Comparison of ENCODE assay signal across 8 mouse cellular contexts in the genomic region with DNA sequence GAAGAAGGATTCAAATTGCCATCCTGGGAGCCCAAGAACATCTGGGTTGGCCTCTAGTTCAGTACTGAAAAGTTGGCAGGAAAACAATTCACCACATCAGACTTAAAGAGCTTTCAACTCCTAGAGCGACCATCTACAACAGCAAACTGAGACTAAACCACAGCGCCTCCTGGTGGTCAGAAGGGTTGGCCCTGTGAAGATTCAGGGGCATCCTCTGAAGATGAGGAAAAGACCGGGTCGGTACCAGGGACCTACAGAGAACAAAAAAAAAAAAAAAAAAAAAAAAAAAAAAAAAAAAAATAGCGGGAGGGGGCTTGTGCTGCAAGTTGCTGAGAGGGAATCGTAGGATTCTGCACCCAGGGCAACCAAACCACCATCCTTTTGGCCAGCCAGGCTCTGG. TPM values are rescaled to one million over a fixed set of nuclear protein-coding genes. Genes with fewer than 3 reads are reported as not detected.
A peak's percentile ranks its signal among the peaks of the same experiment; 100 is the strongest.
DNase-seq lines count a peak whose midpoint lies in the region; ATAC-seq lines count a peak whose summit lies in the region.
"Had no signal": no experiment of that assay in that cellular context is flagged by ENCODE, and none has a peak within 500 bp of the region (broad histone marks: within the 10 kb centered on the region; RNA-seq: fewer than 3 reads in every experiment).

No protein-coding gene starts in this region.

- ATAC-seq in midbrain, embryonic 14.5 days (ENCODE audit: low FRiP score, low TSS enrichment): no peak
- ATAC-seq in midbrain, embryonic 15.5 days (replicated peaks): no peak

- peak; percentile 64 for DNase-seq in midbrain, embryonic 14.5 days
- peak; percentile 91 for DNase-seq in R1 (ENCODE audit: low read depth, low spot score)
- peak; percentile 71 for DNase-seq in embryo, embryonic 11 days
- peak; percentile 94 for DNase-seq in induced T-regulatory cell, adult 2 months (ENCODE audit: low read depth)
- peak; percentile 79 for DNase-seq in lung, postnatal 36 days
- peak; percentile 45 to 62 for DNase-seq in thymus, adult 18-20 months

- H3K27ac ChIP-seq in midbrain, embryonic 14.5 days (replicated peaks; ENCODE audit: low read depth, low read length): no peak overlapping the region
- no peak overlapping the region for H3K27ac ChIP-seq in midbrain, embryonic 15.5 days

- peaks cover 4% of the 10 kb centered on the region; the same call in 1 of the 2 replicates for H3K27me3 ChIP-seq in midbrain, embryonic 14.5 days (ENCODE audit: control insufficient read depth, insufficient read depth, low read length)
- peaks cover 14% of the 10 kb centered on the region for H3K27me3 ChIP-seq in midbrain, embryonic 15.5 days (replicated peaks)

- peaks cover 4% of the 10 kb centered on the region; the same call in 1 of the 2 replicates for H3K4me1 ChIP-seq in midbrain, embryonic 14.5 days (ENCODE audit: control insufficient read depth, insufficient read depth, low read length)
- H3K4me1 ChIP-seq in midbrain, embryonic 15.5 days: peaks cover 4% of the 10 kb centered on the region

- H3K9ac ChIP-seq in midbrain, embryonic 14.5 days (replicated peaks; ENCODE audit: low read length): no peak overlapping the region
- H3K9ac ChIP-seq in midbrain, embryonic 15.5 days: no peak overlapping the region

- no peak overlapping the region for H3K4me2 ChIP-seq in midbrain, embryonic 14.5 days (ENCODE audit: low read length)
- no peak overlapping the region for H3K4me2 ChIP-seq in midbrain, embryonic 15.5 days

- H3K4me3 ChIP-seq in midbrain, embryonic 14.5 days (replicated peaks; ENCODE audit: low read depth, low read length): no peak overlapping the region
- H3K4me3 ChIP-seq in midbrain, embryonic 15.5 days: no peak overlapping the region

- 44% methylated on average over 6 of the region's 6 CpGs for whole genome bisulfite sequencing in midbrain, embryonic 14.5 days
- WGBS in midbrain, embryonic 15.5 days: 47% methylated on average over 6 of the region's 6 CpGs

- no peaks in the 10 kb centered on the region for H3K9me3 ChIP-seq in midbrain, embryonic 14.5 days (ENCODE audit: control insufficient read depth, low read length)
- no peaks in the 10 kb centered on the region for H3K9me3 ChIP-seq in midbrain, embryonic 15.5 days

- no peaks in the 10 kb centered on the region for H3K36me3 ChIP-seq in midbrain, embryonic 14.5 days (ENCODE audit: control insufficient read depth, insufficient read depth, low read length)
- H3K36me3 ChIP-seq in midbrain, embryonic 15.5 days (replicated peaks): no peaks in the 10 kb centered on the region

RNA-seq across cellular contexts. Expression of a gene that starts 0.7 kb away (rescaled TPM):
- polyA plus RNA-seq in midbrain, embryonic 14.5 days (2014; fragmentation: Nextera tagmentation; extraction: Ambion mirVana): not detected in 2 replicates
- not detected in 2 replicates for polyA plus RNA-seq in midbrain, embryonic 15.5 days (2015; fragmentation: Nextera tagmentation; extraction: Ambion mirVana)
- polyA plus RNA-seq: stomach, embryonic 16.5 days had no signal

RNA-seq across cellular contexts. Expression of a gene that starts 10.2 kb away (rescaled TPM):
- 17.1 and 53.4 TPM in 2 replicates for polyA plus RNA-seq in midbrain, embryonic 14.5 days (2014; fragmentation: Nextera tagmentation; extraction: Ambion mirVana)
- 120 TPM in 2 replicates for polyA plus RNA-seq in midbrain, embryonic 15.5 days (2015; fragmentation: Nextera tagmentation; extraction: Ambion mirVana)

RNA-seq across cellular contexts. Expression of a gene that starts 28.1 kb away (rescaled TPM):
- polyA plus RNA-seq in midbrain, embryonic 14.5 days (2014; fragmentation: Nextera tagmentation; extraction: Ambion mirVana): 0.71 and 1.4 TPM in 2 replicates
- 0.66 and 0.72 TPM in 2 replicates for polyA plus RNA-seq in midbrain, embryonic 15.5 days (2015; fragmentation: Nextera tagmentation; extraction: Ambion mirVana)

RNA-seq across cellular contexts. Expression of a gene that starts 28.8 kb away (rescaled TPM):
- polyA plus RNA-seq in midbrain, embryonic 14.5 days (2014; fragmentation: Nextera tagmentation; extraction: Ambion mirVana): not detected in 2 replicates
- polyA plus RNA-seq in midbrain, embryonic 15.5 days (2015; fragmentation: Nextera tagmentation; extraction: Ambion mirVana): not detected in 2 replicates
- polyA plus RNA-seq: stomach, embryonic 16.5 days had no signal

RNA-seq across cellular contexts. Expression of a gene that starts 46.5 kb away (rescaled TPM):
- polyA plus RNA-seq in midbrain, embryonic 14.5 days (2014; fragmentation: Nextera tagmentation; extraction: Ambion mirVana): not detected in 2 replicates
- 0.14 TPM in 1 of 2 replicates, not detected in the other for polyA plus RNA-seq in midbrain, embryonic 15.5 days (2015; fragmentation: Nextera tagmentation; extraction: Ambion mirVana)
